Mouse (Mus musculus) hindbrain, embryonic 16.5 days (tissue): ENCODE measurements at regions not wholly inside any gene's neighbourhood (a gene's known extent, or its start where the extent isn't known, plus 50 kb on each side); places are given as distances from the start of the nearest gene placed in this dataset.
A peak's percentile ranks its signal among the peaks of the same experiment; 100 is the strongest.

Experiments
- ATAC-seq: fragments of 200-750 bp; cut with Nextera tagmentation; 2 replicates; pipeline ENCODE4 v1.8.0; 2017; ENCODE audit warnings: moderate TSS enrichment, moderate library complexity
- H3K27ac ChIP-seq: fragments of 300-500 bp; sonication (generic); 2 replicates; pipeline ENCODE4 v1.5.1; 2014; ENCODE audit warnings: low read depth, mild to moderate bottlenecking, control low read depth, low read length, moderate library complexity
- H3K27me3 ChIP-seq: fragments of 300-500 bp; sonication (generic); replicated peaks from 2 replicates; pipeline ENCODE4 v1.6.1; 2014; ENCODE audit warnings: low read length; ENCODE audit not compliant: control insufficient read depth, insufficient read depth
- H3K36me3 ChIP-seq: fragments of 300-500 bp; sonication (generic); 2 replicates; pipeline ENCODE4 v1.6.1; 2014; ENCODE audit warnings: mild to moderate bottlenecking, low read length, moderate library complexity, mixed read lengths; ENCODE audit not compliant: control insufficient read depth, insufficient read depth
- H3K4me1 ChIP-seq: fragments of 300-500 bp; sonication (generic); 2 replicates; pipeline ENCODE4 v1.6.1; 2014; ENCODE audit warnings: low read depth, low read length; ENCODE audit not compliant: control insufficient read depth, insufficient read depth
- H3K4me2 ChIP-seq: fragments of 300-500 bp; sonication (generic); 2 replicates; pipeline ENCODE4 v1.6.1; 2014; ENCODE audit warnings: mild to moderate bottlenecking, low read length, control low read depth, moderate library complexity
- H3K4me3 ChIP-seq: fragments of 300-500 bp; sonication (generic); 2 replicates; pipeline ENCODE4 v1.5.1; 2014; ENCODE audit warnings: mild to moderate bottlenecking, low read length, control low read depth, moderate library complexity
- H3K9ac ChIP-seq: fragments of 300-500 bp; sonication (generic); 2 replicates; pipeline ENCODE4 v1.6.1; 2014; ENCODE audit warnings: low read depth, mild to moderate bottlenecking, control low read depth, low read length, moderate library complexity
- H3K9me3 ChIP-seq: fragments of 300-500 bp; sonication (generic); 2 replicates; pipeline ENCODE4 v1.6.1; 2014; ENCODE audit warnings: mild to moderate bottlenecking, low read length, moderate library complexity; ENCODE audit not compliant: control insufficient read depth
- WGBS: fragments of 180-500 bp; shearing (Covaris S2); extraction: QIAGEN DNeasy Blood & Tissue Kit; methylation state at CpG from one replicate; pipeline ENCODE4 v1.1.7; 2014; 5-methylcytosine and 5-hydroxymethylcytosine counted together

DNA sequence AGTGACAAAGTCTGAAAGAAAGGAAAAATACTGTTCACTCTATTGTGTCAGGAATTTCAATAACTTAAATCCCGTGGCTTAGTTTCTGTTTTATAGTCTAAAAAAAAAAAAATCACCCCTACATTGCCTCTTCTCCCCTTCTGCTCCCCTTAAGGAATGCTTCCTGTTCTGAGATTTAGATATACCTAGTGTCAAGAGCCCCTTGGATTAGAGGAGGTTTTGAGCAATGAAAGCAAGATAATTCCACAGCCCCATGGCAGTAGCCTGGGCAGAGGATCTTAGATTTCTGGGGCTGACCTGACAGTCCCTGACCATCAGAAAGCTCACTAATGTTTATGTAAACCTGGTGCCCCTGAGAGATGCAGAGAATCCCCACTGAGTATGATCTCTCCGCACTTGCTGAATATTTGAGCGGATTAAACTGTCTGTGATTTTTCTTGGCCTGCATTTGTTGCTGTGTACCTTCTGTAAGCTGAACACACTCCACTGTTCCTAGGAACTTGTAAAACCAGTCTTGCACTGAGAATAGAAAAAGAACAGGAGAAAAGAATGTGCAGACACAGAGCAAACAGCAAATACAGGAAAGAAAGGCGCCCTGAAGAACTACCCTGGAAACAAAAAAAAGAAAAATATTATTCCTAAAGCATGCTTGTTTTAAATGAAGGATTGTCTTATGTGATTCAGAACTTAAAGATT is 164.3 kb downstream of the Cxxc4 start:
- Histone ChIP-seq H3K9ac (no peak overlapping the region), H3K36me3 (no peaks in the 10 kb centered on the region), H3K4me1 (no peaks in the 10 kb centered on the region), H3K9me3 (no peaks in the 10 kb centered on the region), H3K27me3 (no peaks in the 10 kb centered on the region), H3K4me3 (no peak overlapping the region), H3K4me2 (no peak overlapping the region), H3K27ac (no peak overlapping the region)
- 60% methylated on average over 4 of the region's 4 CpGs for WGBS
- no peak for ATAC-seq

GRCm38 (mm10) chr3:134415606-134416328 is 179.5 kb downstream of the Cxxc4 start:
- peak overlapping the region; percentile 17; the same call in 1 of the 2 replicates for H3K4me2 ChIP-seq
- no peaks in the 10 kb centered on the region for H3K9me3 ChIP-seq
- no peak overlapping the region for H3K4me3 ChIP-seq
- H3K4me1 ChIP-seq, result no peaks in the 10 kb centered on the region
- H3K9ac ChIP-seq, result no peak overlapping the region
- H3K27me3 ChIP-seq, result no peaks in the 10 kb centered on the region
- WGBS, result 52% methylated on average over 17 of the region's 17 CpGs
- ATAC-seq, result peak; percentile 74; the same call in 1 of the 2 replicates
- H3K27ac ChIP-seq, result no peak overlapping the region
- H3K36me3 ChIP-seq, result no peaks in the 10 kb centered on the region

DNA sequence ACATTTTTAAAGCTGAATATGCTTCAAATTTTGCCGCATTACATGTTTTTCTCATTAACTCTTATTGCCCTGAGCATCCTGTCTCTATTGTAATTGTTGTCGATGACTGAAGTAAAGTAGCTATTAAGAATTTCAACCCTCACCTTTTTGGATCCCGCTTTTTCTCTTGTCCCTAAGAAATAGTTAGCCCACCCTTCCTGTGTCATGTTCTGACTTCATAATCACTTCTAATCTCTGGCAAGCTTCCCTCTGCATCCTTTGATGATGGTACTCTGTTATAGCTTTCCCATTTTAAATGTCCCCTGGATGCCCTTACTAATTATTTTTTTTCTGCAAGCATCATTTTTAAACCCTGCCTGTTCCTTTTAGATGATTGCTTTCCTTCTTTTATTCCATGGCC is 191.3 kb downstream of the Cxxc4 start:
- WGBS, result 82% methylated on average over 3 of the region's 3 CpGs
- Histone ChIP-seq H3K27me3 (no peaks in the 10 kb centered on the region), H3K4me3 (no peak overlapping the region), H3K36me3 (no peaks in the 10 kb centered on the region), H3K9ac (no peak overlapping the region), H3K4me1 (no peaks in the 10 kb centered on the region), H3K9me3 (no peaks in the 10 kb centered on the region), H3K4me2 (no peak overlapping the region), H3K27ac (no peak overlapping the region)
- no peak for ATAC-seq

GRCm38 (mm10) chr3:134466611-134467010 is 230.3 kb downstream of the Cxxc4 start:
- Histone ChIP-seq H3K9ac (no peak overlapping the region), H3K4me2 (no peak overlapping the region), H3K4me1 (no peaks in the 10 kb centered on the region), H3K27me3 (no peaks in the 10 kb centered on the region), H3K27ac (no peak overlapping the region), H3K36me3 (no peaks in the 10 kb centered on the region), H3K4me3 (no peak overlapping the region), H3K9me3 (no peaks in the 10 kb centered on the region)
- WGBS, result 82% methylated on average over 1 of the region's 1 CpGs
- ATAC-seq, result no peak

GRCm38 (mm10) chr3:134487280-134487679 is 251.0 kb downstream of the Cxxc4 start:
- no peak overlapping the region for H3K27ac ChIP-seq
- H3K4me2 ChIP-seq, result no peak overlapping the region
- no peaks in the 10 kb centered on the region for H3K27me3 ChIP-seq
- WGBS, result 76% methylated on average over 2 of the region's 2 CpGs
- no peak overlapping the region for H3K9ac ChIP-seq
- no peak overlapping the region for H3K4me3 ChIP-seq
- no peaks in the 10 kb centered on the region for H3K9me3 ChIP-seq
- ATAC-seq, result no peak
- no peaks in the 10 kb centered on the region for H3K36me3 ChIP-seq
- no peaks in the 10 kb centered on the region for H3K4me1 ChIP-seq

- no peak overlapping the region for H3K9ac ChIP-seq
- H3K9me3 ChIP-seq, result no peaks in the 10 kb centered on the region
- no peaks in the 10 kb centered on the region for H3K27me3 ChIP-seq
- 61% methylated on average over 5 of the region's 5 CpGs for WGBS
- H3K4me3 ChIP-seq, result no peak overlapping the region
- H3K4me2 ChIP-seq, result no peak overlapping the region
- no peaks in the 10 kb centered on the region for H3K4me1 ChIP-seq
- no peak overlapping the region for H3K27ac ChIP-seq
- H3K36me3 ChIP-seq, result no peaks in the 10 kb centered on the region
- ATAC-seq, result 0 out of 2 replicates have a peak, but pooled peaks have one; percentile 20
Measured at GRCm38 (mm10) chr3:134489966-134490543, 253.8 kb downstream of the Cxxc4 start.

- no peak overlapping the region for H3K9ac ChIP-seq
- 83% methylated on average over 6 of the region's 6 CpGs for WGBS
- no peaks in the 10 kb centered on the region for H3K4me1 ChIP-seq
- no peak overlapping the region for H3K27ac ChIP-seq
- no peak overlapping the region for H3K4me2 ChIP-seq
- no peaks in the 10 kb centered on the region for H3K36me3 ChIP-seq
- no peak overlapping the region for H3K4me3 ChIP-seq
- no peaks in the 10 kb centered on the region for H3K9me3 ChIP-seq
- ATAC-seq, result no peak
- no peaks in the 10 kb centered on the region for H3K27me3 ChIP-seq
Measured at GRCm38 (mm10) chr3:134509702-134510101, 273.4 kb downstream of the Cxxc4 start.

DNA sequence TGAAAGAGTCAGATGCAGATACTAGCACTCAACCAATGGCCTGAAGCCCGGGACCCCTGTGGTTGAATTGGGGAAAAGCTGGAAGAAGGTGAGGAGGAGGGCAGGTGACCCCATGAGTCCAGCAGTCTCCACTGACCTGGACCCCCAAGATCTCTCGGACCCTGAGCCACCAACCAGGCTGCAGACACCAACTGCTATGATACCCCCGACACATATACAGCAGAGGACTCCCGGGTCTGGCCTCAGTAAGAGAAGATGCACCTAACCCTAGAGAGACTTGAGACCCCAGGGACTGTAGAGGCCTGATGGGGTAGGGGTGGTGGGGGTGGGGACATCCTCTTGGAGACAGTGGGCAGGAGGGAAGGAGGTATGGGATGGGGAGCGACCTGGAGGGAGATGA is 289.5 kb downstream of the Cxxc4 start:
- Histone ChIP-seq H3K27me3 (no peaks in the 10 kb centered on the region), H3K4me3 (no peak overlapping the region), H3K4me2 (no peak overlapping the region), H3K36me3 (no peaks in the 10 kb centered on the region), H3K4me1 (no peaks in the 10 kb centered on the region), H3K9me3 (no peaks in the 10 kb centered on the region), H3K9ac (no peak overlapping the region), H3K27ac (no peak overlapping the region)
- 97% methylated on average over 5 of the region's 5 CpGs for WGBS
- no peak for ATAC-seq

DNA sequence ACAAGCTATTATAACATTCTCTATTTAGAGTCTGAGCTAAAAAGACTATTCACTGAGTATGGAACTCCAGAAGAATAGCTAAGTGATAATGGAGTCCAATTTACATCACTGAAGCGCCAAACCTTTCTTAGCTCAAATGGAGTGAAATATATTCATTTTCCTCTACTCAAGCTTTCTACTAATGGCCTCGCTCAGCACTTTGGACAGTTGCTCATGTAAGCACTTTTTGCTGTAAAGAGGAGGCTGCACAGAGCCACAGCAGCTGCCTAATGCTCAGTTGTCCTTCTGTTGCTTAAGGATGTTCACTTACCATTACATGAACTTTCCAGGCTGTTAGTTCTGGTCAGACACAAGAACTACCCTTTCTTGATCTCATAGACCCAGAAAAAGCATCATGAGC is 268.7 kb upstream of the Tacr3 start:
- Histone ChIP-seq H3K36me3 (no peaks in the 10 kb centered on the region), H3K27ac (no peak overlapping the region), H3K27me3 (no peaks in the 10 kb centered on the region), H3K4me2 (no peak overlapping the region), H3K4me3 (no peak overlapping the region), H3K4me1 (no peaks in the 10 kb centered on the region), H3K9ac (no peak overlapping the region), H3K9me3 (no peaks in the 10 kb centered on the region)
- no peak for ATAC-seq
- WGBS, result 66% methylated on average over 2 of the region's 2 CpGs
